Mouse (Mus musculus): ENCODE results near the gene Mrc1. TPM values are rescaled to one million over a fixed set of nuclear protein-coding genes. Genes with fewer than 3 reads are reported as not detected.

Mrc1 gene
- polyA plus RNA-seq (2014; fragmentation: Illumina TruSeq; extraction: RNeasy Lipid Tissue Mini Kit (QIAGEN cat#74804); ENCODE audit: low read depth, low replicate concordance), result 43.7 TPM

GRCm38 (mm10) chr2:14229149-14229548, at the start of gene Mrc1:
Mrc1 (plus strand) TSS chr2:14229392.

Other genes starting within 250 kb of the Mrc1 start
- 70.3 TPM for gene Hacd1, start 173.3 kb upstream of the Mrc1 start, polyA plus RNA-seq (2014; fragmentation: Illumina TruSeq; extraction: RNeasy Lipid Tissue Mini Kit (QIAGEN cat#74804); ENCODE audit: low read depth, low replicate concordance)
- 132 TPM for gene Stam, start 155.3 kb upstream of the Mrc1 start, polyA plus RNA-seq (2014; fragmentation: Illumina TruSeq; extraction: RNeasy Lipid Tissue Mini Kit (QIAGEN cat#74804); ENCODE audit: low read depth, low replicate concordance)
- 0.23 TPM for gene Tmem236, start 54.9 kb upstream of the Mrc1 start, polyA plus RNA-seq (2014; fragmentation: Illumina TruSeq; extraction: RNeasy Lipid Tissue Mini Kit (QIAGEN cat#74804); ENCODE audit: low read depth, low replicate concordance)
- not detected for gene Slc39a12, start 158.9 kb downstream of the Mrc1 start, polyA plus RNA-seq (2014; fragmentation: Illumina TruSeq; extraction: RNeasy Lipid Tissue Mini Kit (QIAGEN cat#74804); ENCODE audit: low read depth, low replicate concordance)

Data from adrenal gland, adult 10 weeks (tissue).